ENCODE assay signal across 24 mouse cellular contexts in genomic region chr7:46037433-46037832, GRCm38 (mm10). TPM values are rescaled to one million over a fixed set of nuclear protein-coding genes. Genes with fewer than 3 reads are reported as not detected.
DNase-seq lines count a peak whose midpoint lies in the region; ATAC-seq and TF ChIP-seq lines count a peak whose summit lies in the region.
"Had no signal": no experiment of that assay in that cellular context is flagged by ENCODE, and none has a peak within 500 bp of the region (broad histone marks: within the 10 kb centered on the region; RNA-seq: fewer than 3 reads in every experiment).

No protein-coding gene starts in this region.

- H3K4me2 ChIP-seq in hindbrain, postnatal 0 days (ENCODE audit: low read depth, low read length), result no peak overlapping the region
- H3K4me2 ChIP-seq in hindbrain, embryonic 13.5 days, result no peak overlapping the region
- H3K4me2 ChIP-seq in intestine, embryonic 15.5 days (replicated peaks), result peak overlapping the region; percentile 35; the same call in 1 of the 2 replicates
- H3K4me2 ChIP-seq in intestine, postnatal 0 days (replicated peaks; ENCODE audit: low read depth), result no peak overlapping the region; the same call in 1 of the 2 replicates
- H3K4me2 ChIP-seq: embryonic facial prominence, embryonic 12.5 days; forebrain, embryonic 13.5 days; forebrain, embryonic 15.5 days had no signal

- no peak for TF ChIP-seq CTCF in hindbrain, postnatal 0 days (IDR thresholded peaks at IDR 0.05; ENCODE audit: low read depth)
- no peak for TF ChIP-seq CTCF in intestine, postnatal 0 days (IDR thresholded peaks at IDR 0.05; ENCODE audit: low read depth)

- H3K27ac ChIP-seq in hindbrain, postnatal 0 days, result no peak overlapping the region
- H3K27ac ChIP-seq in hindbrain, embryonic 13.5 days, result no peak overlapping the region
- H3K27ac ChIP-seq in intestine, embryonic 15.5 days, result 0 out of 2 replicates have a peak overlapping the region, but pooled peaks have one; percentile 76
- peak overlapping the region; percentile 78 for H3K27ac ChIP-seq in intestine, postnatal 0 days (ENCODE audit: low read depth, low read length)
- H3K27ac ChIP-seq: embryonic facial prominence, embryonic 10.5 days; embryonic facial prominence, embryonic 12.5 days; forebrain, embryonic 13.5 days; forebrain, embryonic 15.5 days had no signal

- H3K27me3 ChIP-seq in hindbrain, postnatal 0 days (ENCODE audit: insufficient read depth, low read length), result no peaks in the 10 kb centered on the region
- no peaks in the 10 kb centered on the region for H3K27me3 ChIP-seq in hindbrain, embryonic 13.5 days
- no peaks in the 10 kb centered on the region for H3K27me3 ChIP-seq in intestine, embryonic 15.5 days (replicated peaks)
- H3K27me3 ChIP-seq in intestine, postnatal 0 days (replicated peaks; ENCODE audit: control insufficient read depth, insufficient read depth, low read length), result no peaks in the 10 kb centered on the region
- H3K27me3 ChIP-seq: CH12.LX; embryonic facial prominence, embryonic 12.5 days; forebrain, embryonic 13.5 days; forebrain, embryonic 15.5 days; Patski had no signal

- H3K9me3 ChIP-seq in hindbrain, postnatal 0 days (ENCODE audit: low read length), result no peaks in the 10 kb centered on the region
- no peaks in the 10 kb centered on the region for H3K9me3 ChIP-seq in hindbrain, embryonic 13.5 days
- no peaks in the 10 kb centered on the region for H3K9me3 ChIP-seq in intestine, embryonic 15.5 days
- no peaks in the 10 kb centered on the region for H3K9me3 ChIP-seq in intestine, postnatal 0 days (ENCODE audit: control insufficient read depth)
- H3K9me3 ChIP-seq: embryonic facial prominence, embryonic 10.5 days; embryonic facial prominence, embryonic 12.5 days; forebrain, embryonic 13.5 days; forebrain, embryonic 15.5 days; G1E had no signal

- peaks cover 10% of the 10 kb centered on the region for H3K4me1 ChIP-seq in hindbrain, postnatal 0 days (ENCODE audit: insufficient read depth, low read length)
- H3K4me1 ChIP-seq in hindbrain, embryonic 13.5 days (replicated peaks), result peaks cover 22% of the 10 kb centered on the region
- peaks cover 35% of the 10 kb centered on the region for H3K4me1 ChIP-seq in intestine, embryonic 15.5 days (replicated peaks)
- peaks cover 8% of the 10 kb centered on the region; the same call in 1 of the 2 replicates for H3K4me1 ChIP-seq in intestine, postnatal 0 days (replicated peaks; ENCODE audit: control insufficient read depth, insufficient read depth, low read length)

- peaks cover 18% of the 10 kb centered on the region for H3K36me3 ChIP-seq in hindbrain, postnatal 0 days (ENCODE audit: insufficient read depth, low read length)
- peaks cover 46% of the 10 kb centered on the region for H3K36me3 ChIP-seq in hindbrain, embryonic 13.5 days
- peaks cover 16% of the 10 kb centered on the region for H3K36me3 ChIP-seq in intestine, embryonic 15.5 days
- peaks cover 33% of the 10 kb centered on the region for H3K36me3 ChIP-seq in intestine, postnatal 0 days (ENCODE audit: control insufficient read depth, insufficient read depth)

- WGBS in hindbrain, postnatal 0 days, result 85% methylated on average over 6 of the region's 6 CpGs
- 93% methylated on average over 6 of the region's 6 CpGs for WGBS in hindbrain, embryonic 13.5 days
- 64% methylated on average over 6 of the region's 6 CpGs for WGBS in intestine, embryonic 15.5 days
- WGBS in intestine, postnatal 0 days, result 34% methylated on average over 6 of the region's 6 CpGs

- ATAC-seq in hindbrain, postnatal 0 days, result no peak
- no peak for ATAC-seq in hindbrain, embryonic 13.5 days (ENCODE audit: low FRiP score)
- peak; percentile 50 for ATAC-seq in intestine, embryonic 15.5 days
- ATAC-seq in intestine, postnatal 0 days, result peak; percentile 71
- ATAC-seq: activated CD4-positive, CD25-positive, alpha-beta regulatory T cell, adult 4 months; CD4-positive, CD25-positive, alpha-beta regulatory T cell, adult 4 months; forebrain, embryonic 13.5 days; forebrain, embryonic 15.5 days; Patski had no signal

- DNase-seq in hindbrain, postnatal 0 days (ENCODE audit: low spot score), result no peak
- no peak for DNase-seq in lung, postnatal 14 days
- DNase-seq in left cerebral cortex, adult 11 months (ENCODE audit: low spot score), result no peak
- DNase-seq: adrenal gland, adult 8-10 months; adrenal gland, postnatal 14 days; adrenal gland, postnatal 36 days; B cell, adult 2 months; cerebellum, adult 11-12 months; cerebellum, adult 2 months; cerebellum, adult 9-10 months; cerebellum, postnatal 10 days; cerebellum, postnatal 25 days had no signal

- H3K9ac ChIP-seq in hindbrain, postnatal 0 days (replicated peaks; ENCODE audit: low read length), result 0 out of 2 replicates have a peak overlapping the region, but pooled peaks have one; percentile 5
- H3K9ac ChIP-seq in hindbrain, embryonic 13.5 days, result no peak overlapping the region
- no peak overlapping the region for H3K9ac ChIP-seq in intestine, embryonic 15.5 days
- no peak overlapping the region for H3K9ac ChIP-seq in intestine, postnatal 0 days (ENCODE audit: low read depth, low read length)
- H3K9ac ChIP-seq: embryonic facial prominence, embryonic 12.5 days; forebrain, embryonic 13.5 days; forebrain, embryonic 15.5 days had no signal

- H3K4me3 ChIP-seq in hindbrain, postnatal 0 days (ENCODE audit: low read length), result no peak overlapping the region
- H3K4me3 ChIP-seq in hindbrain, embryonic 13.5 days, result no peak overlapping the region
- no peak overlapping the region for H3K4me3 ChIP-seq in intestine, embryonic 15.5 days (replicated peaks)
- no peak overlapping the region for H3K4me3 ChIP-seq in intestine, postnatal 0 days (ENCODE audit: low read depth, low read length)
- H3K4me3 ChIP-seq: embryonic facial prominence, embryonic 10.5 days; embryonic facial prominence, embryonic 12.5 days; forebrain, embryonic 13.5 days; forebrain, embryonic 15.5 days had no signal

RNA-seq across cellular contexts. Expression of gene Nomo1, which starts 3.9 kb away (rescaled TPM):
- 53.6 and 61.5 TPM in 2 replicates for total RNA-seq in hindbrain, postnatal 0 days (2014; rRNA removed)
- 36.9 and 37.9 TPM in 2 replicates for polyA plus RNA-seq in hindbrain, postnatal 0 days (2015; fragmentation: Nextera tagmentation; extraction: Ambion mirVana)
- polyA plus RNA-seq in hindbrain, embryonic 13.5 days (2015; fragmentation: Nextera tagmentation; extraction: Ambion mirVana), result 37.2 and 37.7 TPM in 2 replicates
- 80.4 and 84.7 TPM in 2 replicates for polyA plus RNA-seq in intestine, embryonic 15.5 days (2015; fragmentation: Nextera tagmentation; extraction: Ambion mirVana)
- polyA plus RNA-seq in intestine, postnatal 0 days (2015; fragmentation: Nextera tagmentation; extraction: Ambion mirVana), result 34.4 and 37.3 TPM in 2 replicates

RNA-seq across cellular contexts. Expression of gene Abcc6, which starts 7.3 kb away (rescaled TPM):
- 0.58 and 1.2 TPM in 2 replicates for total RNA-seq in hindbrain, postnatal 0 days (2014; rRNA removed)
- 0.55 and 0.64 TPM in 2 replicates for polyA plus RNA-seq in hindbrain, postnatal 0 days (2015; fragmentation: Nextera tagmentation; extraction: Ambion mirVana)
- polyA plus RNA-seq in hindbrain, embryonic 13.5 days (2015; fragmentation: Nextera tagmentation; extraction: Ambion mirVana), result 0.23 and 0.40 TPM in 2 replicates
- polyA plus RNA-seq in intestine, embryonic 15.5 days (2015; fragmentation: Nextera tagmentation; extraction: Ambion mirVana), result 3.2 and 3.3 TPM in 2 replicates
- 5.3 and 7.1 TPM in 2 replicates for polyA plus RNA-seq in intestine, postnatal 0 days (2015; fragmentation: Nextera tagmentation; extraction: Ambion mirVana)
- polyA plus RNA-seq: activated CD4-positive, CD25-positive, alpha-beta regulatory T cell, adult 4 months; CD4-positive, CD25-positive, alpha-beta regulatory T cell, adult 4 months; embryonic facial prominence, embryonic 10.5 days; G1E had no signal

Comparison
In these comparisons a context has a peak if more than half of its experiments do, and no peak if none do; other contexts are left out.
1. ATAC-seq: peak in intestine, embryonic 15.5 days (single experiment) and intestine, postnatal 0 days (single experiment); none in hindbrain, postnatal 0 days (single experiment) and hindbrain, embryonic 13.5 days (single experiment).
2. H3K27ac ChIP-seq: peak in intestine, embryonic 15.5 days (single experiment) and intestine, postnatal 0 days (single experiment); none in hindbrain, postnatal 0 days (single experiment) and hindbrain, embryonic 13.5 days (single experiment).